Mouse (Mus musculus) ES-E14 (cell line): ENCODE measurements around the gene B3galnt2.

Experiments used
- CHD2 ChIP-seq: IDR thresholded peaks from 2 replicates; pipeline ENCODE4 v1.6.1; 2014; ENCODE audit warnings: mild to moderate bottlenecking, low read depth, low read length, inconsistent platforms
- HCFC1 ChIP-seq: IDR thresholded peaks from 2 replicates; pipeline ENCODE4 v1.6.1; 2012; ENCODE audit warnings: low read length, inconsistent platforms, borderline replicate concordance; ENCODE audit not compliant: insufficient read depth

GRCm38 (mm10) chr13:14025554-14025953, 71.3 kb downstream of the B3galnt2 start:
- TF ChIP-seq CHD2 (no peak), HCFC1 (no peak)
